Mouse (Mus musculus): Measurements from ENCODE around the gene Trmo.
A peak's percentile ranks its signal among the peaks of the same experiment; 100 is the strongest.

Trmo gene

GRCm38 (mm10) chr4:46389013-46389611 is at the start of gene Trmo:
Gene Trmo (minus strand): TSS chr4:46389437.
- DNase-seq: peak; percentile 99

GRCm38 (mm10) chr4:46432339-46433036 is 43.3 kb upstream of the Trmo start:
- no peak for DNase-seq

- DNase-seq: peak; percentile 20
These were observed 39.8 kb upstream of the Trmo start for GRCm38 (mm10) chr4:46428903-46429499.

GRCm38 (mm10) chr4:46422625-46423024 is 33.4 kb upstream of the Trmo start:
- no peak for DNase-seq

GRCm38 (mm10) chr4:46418851-46419250 is 29.6 kb upstream of the Trmo start:
- no peak for DNase-seq

GRCm38 (mm10) chr4:46417491-46417890 is 28.3 kb upstream of the Trmo start:
- peak; percentile 41 for DNase-seq

GRCm38 (mm10) chr4:46413406-46413805 is 24.2 kb upstream of the Trmo start, which contains the start of gene Hemgn:
Gene Hemgn (minus strand): TSS chr4:46413506.
- no peak for DNase-seq

GRCm38 (mm10) chr4:46412113-46412512 is 22.9 kb upstream of the Trmo start:
- no peak for DNase-seq

GRCm38 (mm10) chr4:46411489-46411888 is 22.3 kb upstream of the Trmo start:
- no peak for DNase-seq

GRCm38 (mm10) chr4:46410677-46411076 is 21.4 kb upstream of the Trmo start:
- DNase-seq: no peak

GRCm38 (mm10) chr4:46406966-46407703 is 17.9 kb upstream of the Trmo start:
- no peak for DNase-seq

GRCm38 (mm10) chr4:46404042-46404795 is 15.0 kb upstream of the Trmo start:
- DNase-seq: no peak

- DNase-seq: no peak
These were observed 9.6 kb upstream of the Trmo start for GRCm38 (mm10) chr4:46398839-46399238.

GRCm38 (mm10) chr4:46395736-46396135 is 6.5 kb upstream of the Trmo start:
- DNase-seq: no peak

GRCm38 (mm10) chr4:46394388-46394787 is 5.2 kb upstream of the Trmo start:
- DNase-seq: no peak

- peak; percentile 90 for DNase-seq
These were observed 1.2 kb upstream of the Trmo start for GRCm38 (mm10) chr4:46390390-46390970.

GRCm38 (mm10) chr4:46389612-46390341 is 540 bp upstream of the Trmo start:
- DNase-seq: peak; percentile 70

- no peak for DNase-seq
These were observed 681 bp downstream of the Trmo start for GRCm38 (mm10) chr4:46388556-46388955.

- DNase-seq: peak; percentile 85
These were observed 14.3 kb downstream of the Trmo start for GRCm38 (mm10) chr4:46374869-46375368.

GRCm38 (mm10) chr4:46374455-46374854 is 14.8 kb downstream of the Trmo start:
- no peak for DNase-seq

GRCm38 (mm10) chr4:46371030-46371429 is 18.2 kb downstream of the Trmo start:
- DNase-seq: peak; percentile 75
